Mouse (Mus musculus): ENCODE data around the gene Gsc2.

DNA sequence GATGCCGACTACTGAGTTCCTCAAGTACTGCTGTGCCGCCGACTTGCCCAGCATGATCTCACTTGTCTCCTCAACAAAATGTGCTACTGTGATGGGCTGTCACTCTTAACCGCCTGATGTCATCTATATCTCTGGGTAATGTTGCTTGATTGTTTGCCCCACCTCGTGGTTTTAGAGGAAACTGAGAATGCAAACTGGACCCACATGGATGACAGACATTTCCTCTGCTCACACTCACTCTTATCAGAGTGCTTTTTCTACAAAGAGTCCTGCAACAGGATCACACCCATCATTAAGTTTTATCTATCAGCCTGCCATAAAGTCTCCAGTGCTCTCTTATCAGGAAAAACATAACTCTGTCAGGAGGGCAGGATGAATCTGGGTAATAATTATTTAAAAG, 43.6 kb downstream of the Gsc2 start:
- no peak for TF ChIP-seq TAL1 (IDR thresholded peaks at IDR 0.05; ENCODE audit: low read length)
- TF ChIP-seq GATA1 (IDR thresholded peaks at IDR 0.05; ENCODE audit: low read length) = no peak

All from erythroblast, embryonic 14.5 days (primary cell).